Mouse (Mus musculus) liver, adult 2 months (tissue): ENCODE measurements at regions not wholly inside any gene's neighbourhood (a gene's known extent, or its start where the extent isn't known, plus 50 kb on each side); places are given as distances from the start of the nearest gene placed in this dataset.

Experiments
- DNase-seq: peaks from one replicate; pipeline ENCODE4 v3.0.0-alpha.2; 2011; ENCODE audit warnings: low read depth, low spot score; ENCODE audit errors: extremely low read depth
- H3K27ac ChIP-seq: fragments of 200-500 bp; replicated peaks from 2 replicates; pipeline ENCODE4 v1.5.1; 2012; ENCODE audit warnings: low read depth, mild to moderate bottlenecking, control low read depth, inconsistent platforms, low read length; ENCODE audit not compliant: insufficient read depth
- H3K27me3 ChIP-seq: fragments of 200-500 bp; 2 replicates; pipeline ENCODE4 v1.6.1; 2012; ENCODE audit warnings: mild to moderate bottlenecking, moderate library complexity, low read length, inconsistent platforms; ENCODE audit not compliant: control insufficient read depth, insufficient read depth
- H3K36me3 ChIP-seq: fragments of 200-500 bp; 2 replicates; pipeline ENCODE4 v1.6.1; 2012; ENCODE audit warnings: low read length, inconsistent platforms; ENCODE audit not compliant: control insufficient read depth, insufficient read depth
- H3K4me1 ChIP-seq: fragments of 200-500 bp; 2 replicates; pipeline ENCODE4 v1.6.1; 2011; ENCODE audit warnings: low read length; ENCODE audit not compliant: control insufficient read depth, insufficient read depth
- H3K4me3 ChIP-seq: fragments of 200-500 bp; 2 replicates; pipeline ENCODE4 v1.5.1; 2011; ENCODE audit warnings: low read depth, mild to moderate bottlenecking, control low read depth, low read length, moderate library complexity; ENCODE audit not compliant: insufficient read depth
- H3K79me2 ChIP-seq: fragments of 200-500 bp; 2 replicates; pipeline ENCODE4 v1.6.1; 2012; ENCODE audit warnings: inconsistent platforms, mild to moderate bottlenecking, low read length, moderate library complexity; ENCODE audit not compliant: control insufficient read depth, insufficient read depth
- H3K9ac ChIP-seq: fragments of 200-500 bp; 2 replicates; pipeline ENCODE4 v1.6.1; 2012; ENCODE audit warnings: low read depth, mild to moderate bottlenecking, control low read depth, inconsistent platforms, low read length
- CTCF ChIP-seq: fragments of 200-500 bp; IDR thresholded peaks from 2 replicates; pipeline ENCODE4 v1.5.1; 2011; ENCODE audit warnings: low read depth, low read length, control low read depth
- POLR2A ChIP-seq: fragments of 200-500 bp; IDR thresholded peaks from 2 replicates; pipeline ENCODE4 v1.6.1; 2011; ENCODE audit warnings: low read length, control low read depth; ENCODE audit not compliant: insufficient read depth; ENCODE audit errors: extremely low read depth
- WGBS: fragments of 180-500 bp; shearing (Covaris S2); methylation state at CpG from one replicate; pipeline ENCODE4 v1.1.7; 2018; 5-methylcytosine and 5-hydroxymethylcytosine counted together

- Histone ChIP-seq H3K79me2 (no peaks in the 10 kb centered on the region), H3K27me3 (no peaks in the 10 kb centered on the region), H3K27ac (no peak overlapping the region), H3K9ac (no peak overlapping the region), H3K4me3 (no peak overlapping the region), H3K4me1 (no peaks in the 10 kb centered on the region), H3K36me3 (no peaks in the 10 kb centered on the region)
- DNase-seq = no peak
- TF ChIP-seq CTCF = no peak
- 68% methylated on average over 4 of the region's 4 CpGs for WGBS
Observed at GRCm38 (mm10) chr5:63445171-63445570, 203.7 kb upstream of the Nwd2 start.

GRCm38 (mm10) chr5:63468526-63469268 is 180.2 kb upstream of the Nwd2 start:
- no peaks in the 10 kb centered on the region for H3K27me3 ChIP-seq
- no peak overlapping the region for H3K9ac ChIP-seq
- H3K27ac ChIP-seq = no peak overlapping the region
- H3K36me3 ChIP-seq = no peaks in the 10 kb centered on the region
- no peak overlapping the region for H3K4me3 ChIP-seq
- 61% methylated on average over 2 of the region's 2 CpGs for WGBS
- no peak for DNase-seq
- H3K79me2 ChIP-seq = no peaks in the 10 kb centered on the region
- no peaks in the 10 kb centered on the region for H3K4me1 ChIP-seq
- TF ChIP-seq CTCF (no peak), POLR2A (no peak)

GRCm38 (mm10) chr5:63469701-63470100 is 179.2 kb upstream of the Nwd2 start:
- DNase-seq = no peak
- Histone ChIP-seq H3K4me1 (no peaks in the 10 kb centered on the region), H3K36me3 (no peaks in the 10 kb centered on the region), H3K4me3 (no peak overlapping the region), H3K79me2 (no peaks in the 10 kb centered on the region), H3K27me3 (no peaks in the 10 kb centered on the region), H3K9ac (no peak overlapping the region), H3K27ac (no peak overlapping the region)
- TF ChIP-seq POLR2A (no peak), CTCF (no peak)
- WGBS = 16% methylated on average over 1 of the region's 1 CpGs

DNA sequence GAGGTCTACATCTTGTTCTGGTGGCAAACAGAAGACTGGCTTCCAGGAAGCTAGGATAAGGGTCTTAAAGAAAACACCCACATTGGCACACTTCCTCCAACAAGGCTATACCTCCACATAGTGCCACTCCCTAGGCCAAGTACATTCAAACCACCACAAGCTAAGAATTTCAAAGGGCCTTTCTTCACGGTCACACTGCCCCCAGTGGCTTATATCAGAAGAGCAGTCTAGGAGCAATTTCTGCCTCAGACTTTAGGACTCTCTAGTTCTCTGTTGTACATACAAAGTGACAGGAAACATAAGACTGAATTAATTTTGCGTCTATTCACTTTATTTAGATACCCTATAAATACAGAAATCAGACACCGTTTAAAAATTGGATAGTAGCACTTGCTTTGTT is 175.7 kb upstream of the Nwd2 start:
- Histone ChIP-seq H3K27ac (no peak overlapping the region), H3K36me3 (no peaks in the 10 kb centered on the region), H3K4me3 (no peak overlapping the region), H3K79me2 (no peaks in the 10 kb centered on the region), H3K4me1 (no peaks in the 10 kb centered on the region), H3K9ac (no peak overlapping the region), H3K27me3 (no peaks in the 10 kb centered on the region)
- TF ChIP-seq CTCF (no peak), POLR2A (no peak)
- no peak for DNase-seq
- 71% methylated on average over 3 of the region's 3 CpGs for WGBS

- H3K4me1 ChIP-seq = no peaks in the 10 kb centered on the region
- TF ChIP-seq POLR2A (no peak), CTCF (no peak)
- no peak overlapping the region for H3K27ac ChIP-seq
- H3K79me2 ChIP-seq = no peaks in the 10 kb centered on the region
- WGBS = 59% methylated on average over 2 of the region's 2 CpGs
- no peak overlapping the region for H3K4me3 ChIP-seq
- H3K27me3 ChIP-seq = no peaks in the 10 kb centered on the region
- no peak for DNase-seq
- H3K9ac ChIP-seq = no peak overlapping the region
- no peaks in the 10 kb centered on the region for H3K36me3 ChIP-seq
Observed at GRCm38 (mm10) chr5:63476240-63476973, 172.5 kb upstream of the Nwd2 start.

GRCm38 (mm10) chr5:63498952-63499351 is 149.9 kb upstream of the Nwd2 start:
- TF ChIP-seq CTCF (no peak), POLR2A (no peak)
- Histone ChIP-seq H3K9ac (no peak overlapping the region), H3K4me3 (no peak overlapping the region), H3K27ac (no peak overlapping the region), H3K79me2 (no peaks in the 10 kb centered on the region), H3K4me1 (no peaks in the 10 kb centered on the region), H3K27me3 (no peaks in the 10 kb centered on the region), H3K36me3 (no peaks in the 10 kb centered on the region)
- DNase-seq = no peak
- 43% methylated on average over 1 of the region's 1 CpGs for WGBS
